Mouse (Mus musculus): ENCODE results near the gene Asb6.

Asb6 gene

GRCm38 (mm10) chr2:30796382-30796781 is 33.8 kb downstream of the Asb6 start:
- DNase-seq (ENCODE audit: low spot score in 2 of 2) = peak; percentile 87 to 92

GRCm38 (mm10) chr2:30795889-30796275 is 34.3 kb downstream of the Asb6 start:
- no peak for DNase-seq (ENCODE audit: low spot score in 2 of 2)

- DNase-seq (ENCODE audit: low spot score in 2 of 2) = no peak
Observed at GRCm38 (mm10) chr2:30795271-30795888, 34.8 kb downstream of the Asb6 start.

- peak; percentile 71 to 96 for DNase-seq (ENCODE audit: low spot score in 2 of 2)
Observed at GRCm38 (mm10) chr2:30794179-30795108, 35.7 kb downstream of the Asb6 start.

DNA sequence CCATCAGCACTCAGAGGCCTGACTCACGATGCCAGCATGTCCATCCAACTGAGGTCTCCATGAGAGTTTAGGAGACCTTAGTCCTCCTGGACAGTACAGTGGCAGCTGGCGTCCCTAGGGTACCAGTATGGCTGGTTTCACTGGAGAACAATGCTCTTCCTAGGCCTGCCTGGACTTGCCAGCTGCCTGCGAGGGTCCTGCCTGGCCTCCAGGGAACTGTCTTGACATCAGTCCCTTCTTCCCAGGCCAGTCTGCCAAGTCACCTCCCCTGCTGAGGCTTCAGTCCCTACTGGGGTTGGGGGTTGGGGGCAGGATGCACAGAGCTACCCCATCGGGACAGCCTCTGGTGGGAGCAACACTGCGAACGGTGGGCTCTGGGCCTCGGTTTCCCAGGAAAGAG is 38.1 kb downstream of the Asb6 start:
- no peak for DNase-seq (ENCODE audit: low spot score in 2 of 2)

- DNase-seq (ENCODE audit: low spot score in 2 of 2) = no peak
Observed at GRCm38 (mm10) chr2:30787466-30787865, 42.7 kb downstream of the Asb6 start.

GRCm38 (mm10) chr2:30784078-30784994 is 45.8 kb downstream of the Asb6 start:
- DNase-seq (ENCODE audit: low spot score in 2 of 2) = no peak

DNA sequence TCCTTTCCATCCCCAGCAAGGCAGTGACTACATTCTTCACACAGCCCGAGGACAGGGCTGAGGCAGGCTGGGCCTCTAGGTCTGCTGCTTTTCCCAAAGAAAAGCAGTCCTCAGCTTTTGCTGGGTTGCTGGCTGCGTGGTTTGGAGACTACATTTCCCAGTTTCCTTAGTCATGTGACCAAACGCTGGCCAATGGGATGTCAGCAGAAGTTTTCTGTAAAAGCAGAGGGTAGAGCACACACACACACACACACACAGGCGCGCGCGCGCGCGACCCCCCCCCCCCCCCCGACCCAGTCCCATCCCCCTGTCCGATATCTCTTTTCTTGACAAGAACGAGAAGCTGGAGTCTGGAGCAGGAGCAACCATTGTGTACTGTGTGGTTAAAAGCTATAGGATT is 46.8 kb downstream of the Asb6 start:
- peak in 1 of 2 experiments; percentile 81 for DNase-seq (ENCODE audit: low spot score in 2 of 2)

DNA sequence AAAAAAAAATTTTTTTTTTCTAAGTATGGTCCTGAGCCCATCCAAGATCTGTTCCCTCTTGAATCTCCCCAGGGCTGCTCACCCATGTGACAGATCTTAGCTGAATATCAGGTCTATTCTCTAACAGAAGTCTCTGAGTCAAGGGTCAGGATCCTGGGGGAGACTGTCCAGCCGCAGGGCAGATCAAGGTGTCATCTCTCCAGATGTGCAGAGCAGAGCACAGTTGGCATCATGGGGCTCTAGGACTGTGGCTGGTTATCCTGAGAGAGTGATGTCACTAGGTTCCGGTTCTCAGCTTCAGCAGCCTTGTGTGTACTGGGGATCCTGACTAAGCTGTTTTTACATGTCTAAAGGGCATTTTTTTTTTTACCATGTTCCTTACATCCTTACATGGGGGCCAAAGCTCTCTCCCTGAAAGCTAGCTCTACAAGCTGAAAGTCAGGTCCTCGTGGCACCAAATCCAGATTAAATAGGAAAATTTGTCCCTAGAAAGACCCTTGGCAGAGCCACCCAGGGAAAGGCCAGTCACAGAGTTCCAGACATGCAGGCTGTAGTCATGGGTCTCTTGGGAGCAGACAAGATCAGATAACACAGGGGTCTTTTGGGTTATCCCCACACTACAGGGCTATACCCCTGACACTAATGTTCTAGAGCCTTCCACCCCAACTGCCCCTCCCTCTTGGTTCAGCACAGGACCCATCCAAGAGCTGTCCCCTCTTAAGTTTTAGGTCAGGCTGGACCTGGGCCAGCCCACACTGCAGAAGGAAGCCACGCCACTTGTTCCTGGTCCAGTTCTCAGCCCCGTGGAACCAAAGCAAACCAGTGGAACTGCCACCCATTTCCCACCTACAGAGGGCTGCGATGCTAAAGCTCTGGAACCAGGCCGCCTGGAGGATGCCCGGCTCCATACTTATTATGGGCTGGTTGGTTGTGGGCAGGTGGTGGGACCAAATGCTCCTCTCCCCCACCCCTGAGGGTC is 47.5 kb downstream of the Asb6 start:
- DNase-seq (ENCODE audit: low spot score in 2 of 2) = no peak

DNA sequence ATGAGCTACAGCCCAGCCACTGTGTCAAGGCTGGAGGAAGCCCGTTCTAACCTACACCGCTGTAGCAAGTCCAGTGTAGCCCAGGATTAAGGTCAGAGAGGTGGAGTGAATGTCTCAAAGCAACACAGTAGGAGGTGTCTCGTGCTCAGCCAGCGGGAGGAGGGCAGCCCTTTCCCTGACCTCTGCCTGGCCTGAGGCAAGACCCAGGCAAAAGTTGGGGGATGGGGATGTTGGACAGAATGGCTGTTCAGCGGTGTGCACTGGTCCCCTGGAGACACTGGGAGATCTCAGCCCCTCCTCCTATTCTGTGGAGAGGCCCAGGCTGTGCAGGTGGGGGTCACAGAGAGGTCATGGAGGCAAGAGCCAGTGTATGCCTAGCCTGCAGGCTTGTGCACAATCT is 50.9 kb downstream of the Asb6 start:
- DNase-seq (ENCODE audit: low spot score in 2 of 2) = no peak

- DNase-seq (ENCODE audit: low spot score in 2 of 2) = no peak
Observed at GRCm38 (mm10) chr2:30778235-30778634, 51.9 kb downstream of the Asb6 start.

DNA sequence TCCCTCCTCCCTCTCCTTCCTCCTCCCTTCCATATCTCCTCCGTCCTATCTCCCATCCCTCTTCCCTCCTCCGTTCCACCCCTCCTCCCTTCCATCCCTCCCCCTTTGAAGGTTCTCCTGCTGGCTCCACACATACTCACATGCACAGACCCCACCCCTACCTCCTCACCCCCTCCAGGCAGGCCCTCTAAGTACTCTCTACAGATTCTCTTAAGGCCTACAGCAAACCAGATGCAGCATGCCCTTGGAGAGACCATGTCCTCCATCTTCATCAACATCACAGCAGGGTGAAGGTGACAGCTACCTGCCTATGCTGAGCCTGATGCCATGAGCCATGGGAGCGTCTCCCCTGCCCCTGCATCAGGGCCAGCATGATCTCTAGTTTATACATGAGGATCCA is 52.9 kb downstream of the Asb6 start:
- no peak for DNase-seq (ENCODE audit: low spot score in 2 of 2)

DNA sequence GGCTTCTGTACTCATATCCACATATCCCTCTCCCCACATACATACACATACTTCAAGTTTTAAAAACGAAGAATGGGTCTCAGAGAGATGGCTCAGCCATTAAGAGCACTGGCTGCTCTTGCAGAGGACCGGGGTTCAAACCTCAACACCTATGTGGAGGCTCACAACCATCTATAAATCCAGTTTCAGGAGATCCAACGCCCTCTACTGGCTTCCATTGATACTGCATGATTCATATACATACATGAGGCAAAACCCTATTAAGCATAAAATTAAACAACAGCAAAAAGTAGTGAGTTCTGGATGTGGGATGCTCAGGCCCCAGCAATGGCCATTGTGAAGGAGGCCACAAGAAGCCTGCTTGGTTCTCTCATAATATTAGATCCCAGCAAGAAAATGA is 54.2 kb downstream of the Asb6 start:
- no peak for DNase-seq (ENCODE audit: low spot score in 2 of 2)

DNA sequence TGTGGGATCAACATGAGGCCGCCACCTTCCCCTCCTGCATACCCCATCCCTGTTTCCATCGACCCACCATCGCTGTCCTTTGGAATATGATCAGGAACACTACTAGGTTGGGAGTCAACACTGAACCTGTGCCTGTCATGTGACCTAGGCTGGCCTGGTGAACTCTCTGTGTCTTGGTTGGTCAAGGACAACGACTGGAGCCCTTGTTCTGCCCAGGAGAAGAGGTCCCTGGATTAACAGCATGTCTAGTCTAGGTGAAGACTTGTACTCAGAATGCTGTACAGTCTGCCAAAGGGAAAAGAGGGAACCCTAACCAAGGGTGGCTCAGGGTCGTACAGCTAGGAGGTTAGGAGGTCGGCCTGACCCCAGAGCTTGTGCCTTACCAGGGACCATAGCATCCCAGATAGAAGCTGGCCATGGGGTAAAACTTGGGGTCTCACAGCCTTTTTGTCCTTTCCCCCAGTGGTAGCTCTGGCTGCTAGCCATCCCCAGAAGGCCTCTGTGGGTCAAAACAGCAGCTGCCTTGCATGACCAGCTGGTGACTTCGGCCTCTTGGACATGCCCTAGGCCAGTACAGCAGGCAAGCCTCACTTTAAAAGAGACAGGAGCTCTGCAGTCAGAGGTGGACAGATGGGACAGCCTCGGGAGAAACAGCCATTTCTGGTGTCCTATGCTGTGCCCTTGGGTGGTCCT is 56.7 kb downstream of the Asb6 start:
- no peak for DNase-seq (ENCODE audit: low spot score in 2 of 2)
